Mouse (Mus musculus): ENCODE measurements around the gene Mgst3. TPM values are rescaled to one million over a fixed set of nuclear protein-coding genes. Genes with fewer than 3 reads are reported as not detected.

Gene Mgst3
- polyA plus RNA-seq, 1 experiment, result 133 TPM

DNA sequence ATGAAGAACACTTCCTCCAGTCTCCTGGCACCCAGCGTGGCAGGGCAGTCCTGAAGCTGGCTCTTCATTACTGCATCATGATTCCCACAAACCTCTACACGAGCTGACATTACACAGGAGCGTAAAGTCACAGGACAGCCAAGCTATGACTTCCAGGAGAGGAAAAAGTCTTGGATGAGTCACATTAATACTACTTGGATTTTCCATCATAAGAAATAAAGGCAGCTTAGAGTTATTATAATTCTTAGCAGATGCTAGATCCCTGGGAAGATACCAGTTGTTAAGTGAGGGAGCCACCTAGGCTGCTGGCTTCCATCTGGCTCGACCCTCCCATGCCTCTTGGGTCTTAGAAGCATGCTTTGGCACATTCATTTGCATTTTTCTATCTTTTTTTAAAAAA lies 3.3 kb downstream of the Mgst3 start:
- no peak for TF ChIP-seq CTCF (IDR thresholded peaks at IDR 0.05; ENCODE audit: borderline replicate concordance, control insufficient read depth, extremely low read depth, insufficient read depth, low read length, poor library complexity)
- TF ChIP-seq POLR2A (IDR thresholded peaks at IDR 0.05; ENCODE audit: control insufficient read depth, extremely low read depth, insufficient read depth, low read length, poor library complexity), result no peak
- Histone ChIP-seq H3K4me1 (replicated peaks; ENCODE audit: control insufficient read depth, insufficient read depth, low read length) (peaks cover 11% of the 10 kb centered on the region), H3K27ac (ENCODE audit: control insufficient read depth, insufficient read depth, low read length) (no peak overlapping the region), H3K4me3 (ENCODE audit: control insufficient read depth, insufficient read depth, low read length) (no peak overlapping the region), H3K36me3 (ENCODE audit: control insufficient read depth, insufficient read depth, low read length) (no peaks in the 10 kb centered on the region), H3K27me3 (ENCODE audit: control insufficient read depth, insufficient read depth, low read length) (no peaks in the 10 kb centered on the region)
- DNase-seq, result no peak
- WGBS, result 90% methylated on average over 4 of the region's 4 CpGs

DNA sequence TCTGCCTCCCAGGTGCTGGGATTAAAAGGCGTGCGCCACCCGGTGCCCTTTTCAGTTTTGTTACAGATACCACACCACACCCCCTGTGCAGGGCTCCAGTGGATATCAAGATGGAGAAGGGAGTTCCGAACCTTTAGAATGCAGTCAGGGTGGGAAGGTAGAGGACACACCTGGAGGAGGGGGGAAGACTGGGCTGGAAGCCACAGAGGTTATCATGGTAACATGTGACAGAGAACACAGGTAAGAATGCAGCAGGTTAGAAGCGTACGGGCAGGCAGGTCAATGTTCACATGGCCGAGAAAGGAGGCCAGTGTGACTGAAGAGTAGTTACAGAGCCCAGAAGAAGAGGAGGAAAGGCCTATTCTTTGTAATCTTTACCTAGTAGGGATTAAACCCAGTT lies 4.1 kb downstream of the Mgst3 start:
- 93% methylated on average over 7 of the region's 7 CpGs for WGBS
- H3K4me1 ChIP-seq (replicated peaks; ENCODE audit: control insufficient read depth, insufficient read depth, low read length), result peaks cover 11% of the 10 kb centered on the region
- no peak for DNase-seq
- H3K4me3 ChIP-seq (ENCODE audit: control insufficient read depth, insufficient read depth, low read length), result no peak overlapping the region
- no peak overlapping the region for H3K27ac ChIP-seq (ENCODE audit: control insufficient read depth, insufficient read depth, low read length)
- no peak for TF ChIP-seq POLR2A (IDR thresholded peaks at IDR 0.05; ENCODE audit: control insufficient read depth, extremely low read depth, insufficient read depth, low read length, poor library complexity)
- TF ChIP-seq CTCF (IDR thresholded peaks at IDR 0.05; ENCODE audit: borderline replicate concordance, control insufficient read depth, extremely low read depth, insufficient read depth, low read length, poor library complexity), result no peak
- H3K27me3 ChIP-seq (ENCODE audit: control insufficient read depth, insufficient read depth, low read length), result no peaks in the 10 kb centered on the region
- no peaks in the 10 kb centered on the region for H3K36me3 ChIP-seq (ENCODE audit: control insufficient read depth, insufficient read depth, low read length)

DNA sequence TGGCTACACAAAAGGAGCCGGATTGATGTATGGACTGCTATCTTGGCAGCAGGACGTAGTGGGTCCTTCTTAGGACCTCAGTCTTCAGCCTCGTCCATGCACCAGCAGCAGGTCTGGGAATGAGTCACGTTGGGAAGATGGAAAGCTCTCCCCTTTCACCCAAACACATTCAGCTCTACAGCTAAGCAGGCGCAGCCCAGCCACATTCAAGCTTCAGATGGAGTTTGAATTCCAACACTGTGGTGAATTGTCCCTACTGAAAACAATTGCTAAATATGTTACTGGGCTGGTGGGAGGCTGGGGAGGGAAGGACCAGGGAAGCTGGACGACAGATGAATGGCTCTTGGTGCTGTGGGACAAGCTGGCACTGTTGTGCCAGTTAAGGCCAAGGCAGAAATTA lies 5.1 kb downstream of the Mgst3 start:
- whole genome bisulfite sequencing, result 91% methylated on average over 6 of the region's 6 CpGs
- H3K4me3 ChIP-seq (ENCODE audit: control insufficient read depth, insufficient read depth, low read length), result no peak overlapping the region
- no peaks in the 10 kb centered on the region for H3K27me3 ChIP-seq (ENCODE audit: control insufficient read depth, insufficient read depth, low read length)
- no peak overlapping the region for H3K27ac ChIP-seq (ENCODE audit: control insufficient read depth, insufficient read depth, low read length)
- H3K36me3 ChIP-seq (ENCODE audit: control insufficient read depth, insufficient read depth, low read length), result no peaks in the 10 kb centered on the region
- DNase-seq, result no peak
- H3K4me1 ChIP-seq (replicated peaks; ENCODE audit: control insufficient read depth, insufficient read depth, low read length), result peaks cover 11% of the 10 kb centered on the region
- TF ChIP-seq CTCF (IDR thresholded peaks at IDR 0.05; ENCODE audit: borderline replicate concordance, control insufficient read depth, extremely low read depth, insufficient read depth, low read length, poor library complexity), result no peak
- no peak for TF ChIP-seq POLR2A (IDR thresholded peaks at IDR 0.05; ENCODE audit: control insufficient read depth, extremely low read depth, insufficient read depth, low read length, poor library complexity)

DNA sequence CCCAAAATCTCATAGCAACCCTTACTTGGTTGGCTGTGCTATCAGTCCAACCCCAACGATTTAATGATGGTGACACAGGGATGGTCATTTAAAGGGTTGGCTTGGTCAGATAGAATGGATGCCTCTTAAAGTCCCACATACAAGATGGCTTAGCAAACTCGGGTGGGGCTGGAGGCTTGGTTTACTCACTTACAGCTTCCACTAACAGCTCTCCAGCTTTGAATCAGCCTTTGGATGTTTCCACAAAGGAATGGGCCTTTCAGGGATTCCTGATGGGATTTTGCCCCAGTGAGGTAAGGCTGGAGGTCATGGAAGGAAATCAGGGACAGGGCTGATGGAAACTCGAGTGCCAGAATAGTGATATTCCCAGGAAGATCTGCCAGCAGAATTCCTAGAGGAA lies 5.8 kb downstream of the Mgst3 start:
- peaks cover 3% of the 10 kb centered on the region for H3K4me1 ChIP-seq (replicated peaks; ENCODE audit: control insufficient read depth, insufficient read depth, low read length)
- TF ChIP-seq CTCF (IDR thresholded peaks at IDR 0.05; ENCODE audit: borderline replicate concordance, control insufficient read depth, extremely low read depth, insufficient read depth, low read length, poor library complexity), result no peak
- TF ChIP-seq POLR2A (IDR thresholded peaks at IDR 0.05; ENCODE audit: control insufficient read depth, extremely low read depth, insufficient read depth, low read length, poor library complexity), result no peak
- H3K27ac ChIP-seq (ENCODE audit: control insufficient read depth, insufficient read depth, low read length), result no peak overlapping the region
- H3K4me3 ChIP-seq (ENCODE audit: control insufficient read depth, insufficient read depth, low read length), result no peak overlapping the region
- DNase-seq, result no peak
- WGBS, result 93% methylated on average over 3 of the region's 3 CpGs
- no peaks in the 10 kb centered on the region for H3K36me3 ChIP-seq (ENCODE audit: control insufficient read depth, insufficient read depth, low read length)
- H3K27me3 ChIP-seq (ENCODE audit: control insufficient read depth, insufficient read depth, low read length), result no peaks in the 10 kb centered on the region

GRCm38 (mm10) chr1:167387310-167387709 lies 6.3 kb downstream of the Mgst3 start:
- Histone ChIP-seq H3K36me3 (ENCODE audit: control insufficient read depth, insufficient read depth, low read length) (no peaks in the 10 kb centered on the region), H3K4me3 (ENCODE audit: control insufficient read depth, insufficient read depth, low read length) (no peak overlapping the region), H3K27me3 (ENCODE audit: control insufficient read depth, insufficient read depth, low read length) (no peaks in the 10 kb centered on the region), H3K27ac (ENCODE audit: control insufficient read depth, insufficient read depth, low read length) (no peak overlapping the region), H3K4me1 (replicated peaks; ENCODE audit: control insufficient read depth, insufficient read depth, low read length) (no peaks in the 10 kb centered on the region)
- WGBS, result 73% methylated on average over 2 of the region's 2 CpGs
- no peak for DNase-seq
- TF ChIP-seq POLR2A (IDR thresholded peaks at IDR 0.05; ENCODE audit: control insufficient read depth, extremely low read depth, insufficient read depth, low read length, poor library complexity) (no peak), CTCF (IDR thresholded peaks at IDR 0.05; ENCODE audit: borderline replicate concordance, control insufficient read depth, extremely low read depth, insufficient read depth, low read length, poor library complexity) (no peak)

- Histone ChIP-seq H3K36me3 (ENCODE audit: control insufficient read depth, insufficient read depth, low read length) (no peaks in the 10 kb centered on the region), H3K27ac (ENCODE audit: control insufficient read depth, insufficient read depth, low read length) (no peak overlapping the region), H3K4me3 (ENCODE audit: control insufficient read depth, insufficient read depth, low read length) (no peak overlapping the region), H3K4me1 (replicated peaks; ENCODE audit: control insufficient read depth, insufficient read depth, low read length) (no peaks in the 10 kb centered on the region), H3K27me3 (ENCODE audit: control insufficient read depth, insufficient read depth, low read length) (no peaks in the 10 kb centered on the region)
- no peak for DNase-seq
- WGBS, result 90% methylated on average over 2 of the region's 2 CpGs
- TF ChIP-seq CTCF (IDR thresholded peaks at IDR 0.05; ENCODE audit: borderline replicate concordance, control insufficient read depth, extremely low read depth, insufficient read depth, low read length, poor library complexity), result no peak
Measured at GRCm38 (mm10) chr1:167386466-167386865, 7.2 kb downstream of the Mgst3 start.

DNA sequence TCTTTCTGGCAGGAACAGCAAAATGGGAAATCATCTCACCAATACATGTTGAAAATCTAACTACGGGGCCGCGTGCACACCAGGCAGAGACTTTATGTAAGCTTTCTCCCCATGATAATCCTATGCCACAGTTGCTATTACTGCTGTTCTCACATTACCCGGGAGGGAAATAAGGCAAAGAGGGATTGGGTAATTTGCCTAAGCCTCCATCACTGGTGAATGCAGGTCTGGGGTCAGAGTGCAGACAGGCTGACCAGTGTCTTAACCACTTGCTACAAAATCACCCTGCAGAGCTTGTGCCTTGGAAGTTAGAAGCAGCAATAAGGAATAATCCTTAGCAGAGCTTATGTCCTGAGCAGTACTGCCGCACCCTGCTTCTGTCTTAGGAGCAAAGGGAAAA lies 8.0 kb downstream of the Mgst3 start:
- Histone ChIP-seq H3K27ac (ENCODE audit: control insufficient read depth, insufficient read depth, low read length) (no peak overlapping the region), H3K36me3 (ENCODE audit: control insufficient read depth, insufficient read depth, low read length) (no peaks in the 10 kb centered on the region), H3K4me1 (replicated peaks; ENCODE audit: control insufficient read depth, insufficient read depth, low read length) (no peaks in the 10 kb centered on the region), H3K27me3 (ENCODE audit: control insufficient read depth, insufficient read depth, low read length) (no peaks in the 10 kb centered on the region), H3K4me3 (ENCODE audit: control insufficient read depth, insufficient read depth, low read length) (no peak overlapping the region)
- no peak for DNase-seq
- TF ChIP-seq CTCF (IDR thresholded peaks at IDR 0.05; ENCODE audit: borderline replicate concordance, control insufficient read depth, extremely low read depth, insufficient read depth, low read length, poor library complexity) (no peak), POLR2A (IDR thresholded peaks at IDR 0.05; ENCODE audit: control insufficient read depth, extremely low read depth, insufficient read depth, low read length, poor library complexity) (no peak)
- WGBS, result 91% methylated on average over 5 of the region's 5 CpGs

Data from thymus, adult 2 months (tissue).